Mouse (Mus musculus): ENCODE measurements around the gene Dpp10.

GRCm38 (mm10) chr1:123974621-123975020 lies 70.7 kb downstream of the Dpp10 start:
- TF ChIP-seq GATA1 (IDR thresholded peaks at IDR 0.05; ENCODE audit: borderline replicate concordance, low read length) (no peak), FLI1 (IDR thresholded peaks at IDR 0.05; ENCODE audit: low read length) (no peak)
